Mouse (Mus musculus) midbrain, embryonic 12.5 days (tissue): ENCODE results near the gene Rhobtb1. TPM values are rescaled to one million over a fixed set of nuclear protein-coding genes. Genes with fewer than 3 reads are reported as not detected.

Experiments used
- ATAC-seq: fragments of 200-750 bp; cut with Nextera tagmentation; 2 replicates; pipeline ENCODE4 v1.8.0; 2017; ENCODE audit warnings: low read depth, moderate TSS enrichment, moderate library complexity; ENCODE audit not compliant: low FRiP score
- H3K27ac ChIP-seq: fragments of 300-500 bp; sonication (generic); replicated peaks from 2 replicates; pipeline ENCODE4 v1.5.1; 2016; ENCODE audit warnings: mild to moderate bottlenecking
- H3K27me3 ChIP-seq: fragments of 300-500 bp; sonication (generic); 2 replicates; pipeline ENCODE4 v1.6.1; 2016; ENCODE audit warnings: mild to moderate bottlenecking
- H3K36me3 ChIP-seq: fragments of 300-500 bp; sonication (generic); 2 replicates; pipeline ENCODE4 v1.6.1; 2016
- H3K4me1 ChIP-seq: fragments of 300-500 bp; sonication (generic); 2 replicates; pipeline ENCODE4 v1.6.1; 2016
- H3K4me2 ChIP-seq: fragments of 300-500 bp; sonication (generic); replicated peaks from 2 replicates; pipeline ENCODE4 v1.6.1; 2016; ENCODE audit warnings: mild to moderate bottlenecking, moderate library complexity
- H3K4me3 ChIP-seq: fragments of 300-500 bp; sonication (generic); 2 replicates; pipeline ENCODE4 v1.5.1; 2016; ENCODE audit warnings: mild to moderate bottlenecking
- H3K9ac ChIP-seq: fragments of 300-500 bp; sonication (generic); replicated peaks from 2 replicates; pipeline ENCODE4 v1.6.1; 2016; ENCODE audit warnings: mild to moderate bottlenecking, moderate library complexity
- H3K9me3 ChIP-seq: fragments of 300-500 bp; sonication (generic); 2 replicates; pipeline ENCODE4 v1.6.1; 2016; ENCODE audit warnings: mild to moderate bottlenecking
- WGBS: fragments of 180-500 bp; shearing (Covaris S2); methylation state at CpG from one replicate; pipeline ENCODE4 v1.1.7; 2016; 5-methylcytosine and 5-hydroxymethylcytosine counted together
- polyA plus RNA-seq: library from polyadenylated mRNA; unstranded; fragments of >200 nt; fragmentation: Nextera tagmentation; extraction: Ambion mirVana; gene quantifications from 2 replicates; pipeline ENCODE4 v1.2.1, GENCODE M21; 2016

The Rhobtb1 gene
- polyA plus RNA-seq: 20.4 and 21.3 TPM in 2 replicates

DNA sequence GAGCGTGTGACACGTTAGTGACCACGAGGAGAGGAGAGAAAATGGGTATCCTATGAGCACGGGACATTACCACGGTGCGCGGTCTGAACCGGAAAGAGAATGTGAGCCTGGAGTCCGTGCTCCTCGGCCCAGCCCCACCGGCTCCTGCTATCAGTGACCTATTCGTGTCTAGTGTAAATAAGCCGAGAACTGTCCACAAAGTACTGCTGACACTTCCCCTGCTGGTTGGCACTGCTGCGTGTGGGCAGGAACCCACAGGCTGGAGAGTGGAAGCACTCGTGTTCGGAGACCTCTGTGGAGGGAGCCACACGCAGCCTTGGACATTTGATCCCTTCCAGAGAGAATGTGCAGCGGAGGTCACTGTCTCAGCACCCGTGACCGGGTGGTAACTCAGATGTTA is at the start of gene Rhobtb1:
Gene Rhobtb1 (plus strand): TSS at position 390 of the 400 bp plus-strand sequence.
- H3K9me3 ChIP-seq: no peaks in the 10 kb centered on the region
- ATAC-seq: no peak
- H3K4me2 ChIP-seq: no peak within 1 kb of the TSS
- H3K4me1 ChIP-seq: no peaks in the 10 kb centered on the region
- no peak within 1 kb of the TSS for H3K27ac ChIP-seq
- H3K9ac ChIP-seq: no peak within 1 kb of the TSS
- WGBS: 83% methylated on average over 20 of the region's 20 CpGs
- H3K36me3 ChIP-seq: no peaks in the 10 kb centered on the region
- no peaks in the 10 kb centered on the region for H3K27me3 ChIP-seq
- H3K4me3 ChIP-seq: no peak within 1 kb of the TSS

DNA sequence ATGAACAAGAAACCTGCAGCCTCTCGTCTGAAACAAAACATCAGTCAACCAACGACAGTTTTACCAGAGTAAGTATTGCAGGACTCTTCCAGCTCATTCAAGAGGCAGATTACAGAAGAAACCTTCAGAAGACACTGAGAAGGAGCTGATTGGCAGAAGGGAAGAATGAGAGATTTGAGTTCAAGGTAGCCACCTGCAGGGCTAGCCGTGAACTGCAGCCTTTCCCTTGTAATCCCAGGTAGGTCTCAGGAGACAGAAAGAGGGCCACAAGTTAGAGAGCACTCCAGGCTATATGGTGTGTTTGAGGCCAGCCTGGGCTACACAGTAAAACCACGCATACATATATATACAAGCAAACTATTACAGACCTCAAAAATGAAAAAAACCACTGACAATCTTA is 49.2 kb upstream of the Rhobtb1 start:
- H3K4me1 ChIP-seq: peaks cover 8% of the 10 kb centered on the region
- no peaks in the 10 kb centered on the region for H3K36me3 ChIP-seq
- no peak overlapping the region for H3K9ac ChIP-seq
- H3K27me3 ChIP-seq: no peaks in the 10 kb centered on the region
- no peaks in the 10 kb centered on the region for H3K9me3 ChIP-seq
- no peak overlapping the region for H3K4me2 ChIP-seq
- H3K4me3 ChIP-seq: no peak overlapping the region
- no peak for ATAC-seq
- WGBS: 76% methylated on average over 4 of the region's 4 CpGs
- H3K27ac ChIP-seq: no peak overlapping the region

DNA sequence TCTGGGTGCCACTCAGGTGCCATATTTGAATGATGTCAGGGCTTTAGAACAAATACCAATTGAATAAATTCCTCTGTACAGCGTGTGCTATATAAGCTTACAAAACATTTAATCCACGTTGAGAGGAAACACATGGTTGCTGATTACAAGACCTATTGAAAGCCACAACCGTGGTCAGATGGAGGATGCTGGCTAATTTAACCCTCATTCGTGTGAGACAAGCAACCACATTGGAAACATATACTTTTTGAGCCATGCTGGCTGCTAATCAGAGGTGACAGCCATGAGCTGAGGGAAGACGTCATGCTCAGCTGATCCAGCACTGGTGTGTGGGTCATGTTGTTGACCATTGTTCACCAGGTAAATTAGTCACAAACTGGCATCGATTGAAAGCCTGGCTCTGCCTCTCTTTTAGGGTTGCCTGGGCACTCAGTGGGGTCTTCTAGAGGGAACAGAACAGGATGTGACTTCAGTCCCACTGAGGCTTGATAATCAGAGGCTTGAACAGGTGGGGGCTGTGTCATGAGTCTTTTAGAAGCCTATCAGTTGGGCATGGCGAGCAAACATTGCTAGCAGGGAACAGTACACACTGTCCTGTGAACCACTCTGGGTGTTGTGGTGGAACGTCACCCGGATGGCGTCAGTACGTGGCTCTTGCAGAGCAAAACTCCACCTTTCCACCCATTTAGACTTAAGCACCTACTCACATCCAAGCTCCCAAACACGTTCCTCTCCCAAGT is 46.9 kb upstream of the Rhobtb1 start:
- Histone ChIP-seq H3K36me3 (no peaks in the 10 kb centered on the region), H3K4me2 (no peak overlapping the region), H3K27ac (no peak overlapping the region), H3K9me3 (no peaks in the 10 kb centered on the region), H3K27me3 (no peaks in the 10 kb centered on the region), H3K4me3 (no peak overlapping the region), H3K4me1 (peaks cover 8% of the 10 kb centered on the region), H3K9ac (no peak overlapping the region)
- 86% methylated on average over 12 of the region's 12 CpGs for WGBS
- no peak for ATAC-seq

DNA sequence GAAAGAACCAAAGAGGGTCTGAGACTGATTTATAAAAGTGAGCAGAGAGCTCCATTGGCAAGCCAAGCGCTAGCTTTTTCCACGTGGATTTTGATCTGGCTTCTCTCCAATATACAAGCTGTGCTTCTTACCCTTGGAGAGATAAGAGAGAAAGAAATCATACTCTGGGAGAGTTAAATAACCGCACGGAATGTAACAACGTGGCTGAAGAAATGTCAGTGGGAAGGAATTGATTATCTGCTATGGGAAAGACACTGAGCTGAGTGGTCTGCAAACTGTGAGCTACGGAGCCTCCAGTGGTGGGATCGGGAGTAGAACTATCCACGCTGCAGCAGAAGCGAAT is 46.4 kb upstream of the Rhobtb1 start:
- Histone ChIP-seq H3K9ac (no peak overlapping the region), H3K27ac (no peak overlapping the region), H3K27me3 (no peaks in the 10 kb centered on the region), H3K4me1 (peaks cover 2% of the 10 kb centered on the region), H3K4me3 (no peak overlapping the region), H3K36me3 (no peaks in the 10 kb centered on the region), H3K9me3 (no peaks in the 10 kb centered on the region), H3K4me2 (no peak overlapping the region)
- WGBS: 80% methylated on average over 9 of the region's 9 CpGs
- no peak for ATAC-seq

DNA sequence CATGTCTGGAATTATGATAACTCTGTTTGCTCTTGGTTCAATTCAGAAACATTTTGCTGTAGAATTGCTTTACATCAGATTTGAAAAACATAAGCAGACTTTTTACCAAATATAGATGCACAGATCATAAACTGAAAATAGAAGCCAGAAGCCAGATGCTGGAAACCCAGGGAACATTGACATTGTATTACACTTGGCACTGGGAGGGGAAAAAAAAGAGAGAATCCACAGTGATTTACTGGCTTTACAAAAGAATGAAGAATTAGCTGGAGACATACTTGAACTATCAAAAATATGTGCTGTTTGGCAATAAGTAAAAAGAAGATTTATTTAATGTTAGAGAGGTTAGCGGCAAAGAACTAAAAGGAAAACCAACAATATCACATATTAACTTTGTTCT is 44.4 kb upstream of the Rhobtb1 start:
- Histone ChIP-seq H3K27me3 (no peaks in the 10 kb centered on the region), H3K36me3 (no peaks in the 10 kb centered on the region), H3K4me2 (no peak overlapping the region), H3K9me3 (no peaks in the 10 kb centered on the region), H3K4me3 (no peak overlapping the region), H3K9ac (no peak overlapping the region), H3K4me1 (no peaks in the 10 kb centered on the region), H3K27ac (no peak overlapping the region)
- ATAC-seq: no peak
- WGBS: 87% methylated on average over 1 of the region's 1 CpGs

DNA sequence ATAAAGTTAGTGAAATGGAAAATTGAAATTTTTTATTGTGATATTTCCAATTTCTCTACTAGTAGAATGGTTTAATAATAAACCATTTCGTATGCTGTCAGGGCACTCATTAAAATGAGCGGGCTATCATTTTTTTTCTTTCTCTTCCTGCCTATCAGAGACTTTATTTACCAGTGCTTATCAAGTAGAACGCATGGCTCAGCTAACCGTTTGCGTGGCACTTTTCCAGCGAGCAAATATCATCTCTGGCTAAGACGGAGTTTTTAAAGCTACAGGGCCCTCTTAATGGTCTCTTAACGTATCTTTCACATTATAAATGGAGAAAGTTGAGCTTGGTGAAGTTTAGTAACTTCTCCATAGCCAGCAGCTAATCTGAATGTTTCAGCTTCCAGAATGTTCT is 44.0 kb upstream of the Rhobtb1 start:
- Histone ChIP-seq H3K27ac (no peak overlapping the region), H3K36me3 (no peaks in the 10 kb centered on the region), H3K4me2 (no peak overlapping the region), H3K9me3 (no peaks in the 10 kb centered on the region), H3K9ac (no peak overlapping the region), H3K4me3 (no peak overlapping the region), H3K27me3 (no peaks in the 10 kb centered on the region), H3K4me1 (no peaks in the 10 kb centered on the region)
- 85% methylated on average over 8 of the region's 8 CpGs for WGBS
- ATAC-seq: no peak

DNA sequence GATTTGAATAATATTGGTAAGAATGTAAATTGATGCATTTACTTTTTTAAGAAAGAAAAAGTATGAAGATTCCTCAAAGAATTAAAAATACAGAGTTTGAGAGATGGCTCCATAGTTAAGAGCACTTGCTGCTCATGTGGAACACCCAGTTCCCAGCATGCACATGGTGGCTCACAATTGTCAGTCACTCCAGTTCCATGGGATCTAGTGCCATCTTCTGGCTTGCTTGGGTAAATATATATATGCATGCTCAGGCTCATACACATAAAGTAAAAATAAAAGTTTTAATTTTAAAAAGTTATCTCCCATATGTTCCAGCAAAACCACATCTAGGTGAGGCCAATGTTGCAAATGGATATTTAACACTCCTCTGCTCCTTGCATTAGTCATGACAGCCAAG is 36.9 kb upstream of the Rhobtb1 start:
- Histone ChIP-seq H3K4me2 (no peak overlapping the region), H3K27me3 (no peaks in the 10 kb centered on the region), H3K9ac (no peak overlapping the region), H3K9me3 (peaks cover 3% of the 10 kb centered on the region; the same call in 1 of the 2 replicates), H3K4me1 (no peaks in the 10 kb centered on the region), H3K4me3 (no peak overlapping the region), H3K36me3 (no peaks in the 10 kb centered on the region), H3K27ac (no peak overlapping the region)
- no peak for ATAC-seq

DNA sequence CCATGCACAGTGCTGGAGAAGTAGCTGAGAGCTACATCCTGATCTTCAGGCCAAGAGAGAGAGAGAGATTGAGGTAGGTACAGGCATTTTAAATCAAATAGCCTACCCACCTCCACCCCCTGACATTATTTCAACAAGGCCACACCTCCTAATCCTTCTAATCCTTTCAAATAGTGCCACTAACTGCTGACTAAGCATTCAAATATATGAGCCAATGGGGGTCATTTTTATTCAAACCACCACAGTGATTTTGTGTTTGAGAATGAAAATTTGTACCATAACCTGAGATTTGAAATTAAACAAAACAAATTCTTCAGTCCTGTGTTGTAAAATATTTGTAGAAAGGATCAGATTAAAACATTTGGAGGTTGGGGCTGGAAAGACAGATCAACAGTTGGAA is 33.2 kb upstream of the Rhobtb1 start:
- no peak overlapping the region for H3K9ac ChIP-seq
- no peak overlapping the region for H3K4me3 ChIP-seq
- H3K27ac ChIP-seq: no peak overlapping the region
- H3K4me2 ChIP-seq: no peak overlapping the region
- H3K4me1 ChIP-seq: no peaks in the 10 kb centered on the region
- H3K9me3 ChIP-seq: peaks cover 3% of the 10 kb centered on the region; the same call in 1 of the 2 replicates
- no peak for ATAC-seq
- no peaks in the 10 kb centered on the region for H3K36me3 ChIP-seq
- no peaks in the 10 kb centered on the region for H3K27me3 ChIP-seq

DNA sequence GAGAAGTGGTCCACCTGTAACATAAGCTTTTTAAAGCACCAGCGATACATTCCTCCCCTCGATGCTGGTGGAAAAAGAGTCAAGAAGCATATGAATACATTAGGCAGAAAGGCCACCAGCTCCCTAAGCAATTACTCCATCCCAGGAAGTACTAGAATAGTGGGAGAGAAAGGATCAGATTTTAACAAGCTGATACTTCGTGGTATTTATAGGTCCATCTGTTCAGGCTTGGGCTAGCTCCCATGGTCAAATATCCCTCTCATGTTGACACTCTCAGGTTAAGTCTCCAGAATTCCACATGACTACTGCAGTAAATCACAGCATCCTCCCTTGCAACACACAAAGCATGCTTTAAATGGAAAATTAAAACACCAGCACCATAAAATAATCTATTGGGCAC is 32.3 kb upstream of the Rhobtb1 start:
- no peaks in the 10 kb centered on the region for H3K4me1 ChIP-seq
- WGBS: 94% methylated on average over 3 of the region's 3 CpGs
- ATAC-seq: no peak
- H3K27ac ChIP-seq: no peak overlapping the region
- no peak overlapping the region for H3K4me3 ChIP-seq
- no peaks in the 10 kb centered on the region for H3K27me3 ChIP-seq
- H3K4me2 ChIP-seq: no peak overlapping the region
- H3K36me3 ChIP-seq: no peaks in the 10 kb centered on the region
- H3K9me3 ChIP-seq: peaks cover 3% of the 10 kb centered on the region; the same call in 1 of the 2 replicates
- H3K9ac ChIP-seq: no peak overlapping the region

DNA sequence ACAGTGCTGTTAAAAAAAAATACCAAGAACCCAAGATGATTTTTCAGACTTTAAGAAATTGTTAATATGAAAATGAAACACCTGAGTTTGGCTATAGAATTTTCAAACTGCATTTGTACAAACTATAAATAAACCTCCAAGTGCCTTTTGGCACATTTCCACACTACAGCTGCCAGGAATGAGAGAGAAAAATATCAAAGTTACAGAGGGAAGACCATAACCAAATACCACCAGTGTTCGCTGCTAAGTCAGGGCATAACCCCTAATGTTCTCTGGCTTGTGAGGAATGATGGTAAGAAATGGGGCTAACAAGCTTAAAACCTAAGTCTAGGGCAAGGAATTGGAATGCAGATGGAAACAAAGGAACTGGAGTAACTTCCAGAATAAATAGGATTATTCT is 31.8 kb upstream of the Rhobtb1 start:
- Histone ChIP-seq H3K4me3 (no peak overlapping the region), H3K27me3 (no peaks in the 10 kb centered on the region), H3K36me3 (no peaks in the 10 kb centered on the region), H3K4me1 (no peaks in the 10 kb centered on the region), H3K9me3 (peaks cover 3% of the 10 kb centered on the region; the same call in 1 of the 2 replicates), H3K9ac (no peak overlapping the region), H3K4me2 (no peak overlapping the region), H3K27ac (no peak overlapping the region)
- 76% methylated on average over 1 of the region's 1 CpGs for WGBS
- no peak for ATAC-seq

DNA sequence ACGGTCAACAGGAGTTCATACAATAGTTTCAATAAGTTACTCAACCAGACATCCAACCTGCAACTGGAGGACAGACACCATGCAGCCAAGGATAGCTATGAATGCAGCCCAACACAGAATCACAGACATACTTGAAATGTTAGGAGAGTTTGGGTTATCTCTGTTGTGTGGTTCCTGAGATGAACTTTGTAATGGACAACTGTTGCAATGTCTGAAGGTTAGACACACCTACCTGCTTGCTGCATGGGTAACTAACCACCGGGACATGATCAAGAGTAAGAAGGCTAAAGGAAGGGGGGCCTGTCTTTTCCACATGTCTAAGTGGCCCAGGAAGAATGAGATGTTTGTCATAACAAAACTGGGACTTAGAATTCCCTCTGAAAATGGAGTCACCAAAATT is 24.7 kb upstream of the Rhobtb1 start:
- Histone ChIP-seq H3K36me3 (no peaks in the 10 kb centered on the region), H3K27ac (no peak overlapping the region), H3K4me1 (no peaks in the 10 kb centered on the region), H3K27me3 (no peaks in the 10 kb centered on the region), H3K4me3 (no peak overlapping the region), H3K4me2 (no peak overlapping the region), H3K9ac (no peak overlapping the region), H3K9me3 (no peaks in the 10 kb centered on the region)
- 83% methylated on average over 2 of the region's 2 CpGs for WGBS
- no peak for ATAC-seq

DNA sequence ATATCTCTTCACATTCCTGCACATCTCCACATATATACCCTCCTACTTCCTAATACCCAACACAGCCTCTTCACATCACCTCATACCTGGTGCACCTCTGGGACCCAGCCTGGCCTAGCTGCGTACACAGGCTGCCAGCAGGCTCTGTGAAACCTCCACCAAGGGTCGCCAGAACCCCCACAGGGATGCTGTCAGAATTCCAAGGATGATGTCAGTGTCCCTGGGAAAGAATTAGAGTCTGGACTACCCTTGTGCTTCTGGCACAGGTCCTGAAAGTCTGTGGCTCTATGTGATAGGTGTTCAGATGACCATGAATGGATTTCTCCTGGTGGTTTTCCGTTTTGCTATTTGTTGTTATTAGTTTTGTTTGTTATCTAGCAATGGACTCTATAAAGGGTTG is 22.7 kb upstream of the Rhobtb1 start:
- WGBS: 85% methylated on average over 3 of the region's 3 CpGs
- ATAC-seq: no peak
- H3K4me3 ChIP-seq: no peak overlapping the region
- H3K36me3 ChIP-seq: no peaks in the 10 kb centered on the region
- no peak overlapping the region for H3K9ac ChIP-seq
- no peaks in the 10 kb centered on the region for H3K27me3 ChIP-seq
- H3K4me1 ChIP-seq: no peaks in the 10 kb centered on the region
- H3K4me2 ChIP-seq: no peak overlapping the region
- H3K9me3 ChIP-seq: no peaks in the 10 kb centered on the region
- H3K27ac ChIP-seq: no peak overlapping the region

DNA sequence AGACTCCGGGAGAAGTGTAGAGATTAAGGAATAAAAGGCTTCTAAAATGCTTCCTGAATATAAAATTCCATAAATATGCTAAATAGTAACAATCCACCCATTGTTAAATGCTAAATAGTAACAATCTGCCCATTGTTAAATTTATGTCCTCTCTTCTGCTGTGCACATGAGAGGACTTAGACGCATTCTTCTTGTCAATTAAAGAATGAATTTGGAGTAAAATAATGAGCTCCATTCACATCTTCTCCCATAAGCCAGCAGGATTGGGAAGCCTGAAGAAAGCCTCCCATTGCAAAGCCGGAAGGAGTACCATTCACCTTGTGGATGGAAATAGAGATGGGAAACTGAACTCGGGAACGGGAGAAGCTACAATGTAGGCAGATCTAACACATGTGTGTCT is 20.6 kb upstream of the Rhobtb1 start:
- Histone ChIP-seq H3K4me2 (no peak overlapping the region), H3K4me3 (no peak overlapping the region), H3K4me1 (no peaks in the 10 kb centered on the region), H3K27ac (no peak overlapping the region), H3K9ac (no peak overlapping the region), H3K27me3 (no peaks in the 10 kb centered on the region), H3K36me3 (no peaks in the 10 kb centered on the region), H3K9me3 (no peaks in the 10 kb centered on the region)
- ATAC-seq: no peak
- 59% methylated on average over 5 of the region's 5 CpGs for WGBS
